Mouse (Mus musculus): ENCODE measurements around the gene Xylb.
"Not testable (repeated sequence)": the region's sequence is repeated elsewhere in the genome, so short reads cannot be mapped to it uniquely, and the experiment has no call there.

Xylb gene

DNA sequence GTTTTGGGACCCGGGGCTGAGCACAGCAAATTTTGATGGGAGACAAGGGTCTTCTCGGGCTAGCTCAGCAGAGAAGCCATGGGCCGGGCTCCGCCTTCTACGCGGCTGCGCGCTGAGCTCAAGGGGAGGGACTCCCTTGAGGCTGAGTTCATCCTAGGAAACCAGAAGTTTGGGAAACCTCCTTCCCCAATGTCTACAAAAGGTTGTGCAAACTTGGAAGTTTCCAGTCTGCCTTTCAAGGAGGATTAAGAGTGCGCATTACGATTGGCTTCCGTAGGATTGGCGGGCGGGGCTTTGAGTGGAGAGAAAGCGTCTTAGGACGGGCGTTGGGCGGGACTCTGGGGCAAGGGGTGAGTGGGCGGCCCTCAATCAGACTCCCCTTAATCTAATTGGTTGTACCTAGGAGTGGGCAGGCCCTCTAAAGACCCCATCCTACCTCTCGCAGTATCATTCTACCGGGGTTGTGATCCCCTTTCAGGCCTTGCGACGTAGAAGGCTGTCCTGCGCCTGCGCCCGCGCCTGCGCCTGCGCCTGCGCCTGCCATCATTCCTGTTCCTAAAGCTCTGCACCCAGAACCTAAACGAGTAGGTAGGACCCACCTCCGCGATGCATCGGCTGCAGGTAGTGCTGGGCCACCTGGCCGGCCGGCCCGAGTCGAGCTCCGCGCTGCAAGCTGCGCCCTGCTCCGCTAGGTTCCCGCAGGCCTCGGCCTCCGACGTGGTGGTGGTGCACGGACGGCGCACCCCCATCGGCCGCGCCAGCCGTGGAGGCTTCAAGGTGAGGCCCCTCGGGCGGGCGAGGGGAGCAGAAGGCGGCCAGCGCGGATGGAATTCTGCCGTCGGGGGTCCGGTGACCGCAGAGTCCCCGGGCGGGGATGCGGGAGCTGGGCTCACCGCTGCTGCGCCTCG lies 16.0 kb upstream of the Xylb start, which contains the start of gene Myd88:
Gene Myd88 (minus strand): TSS at position 503 of the 908 bp plus-strand sequence.
- peak; percentile 94 for DNase-seq

DNA sequence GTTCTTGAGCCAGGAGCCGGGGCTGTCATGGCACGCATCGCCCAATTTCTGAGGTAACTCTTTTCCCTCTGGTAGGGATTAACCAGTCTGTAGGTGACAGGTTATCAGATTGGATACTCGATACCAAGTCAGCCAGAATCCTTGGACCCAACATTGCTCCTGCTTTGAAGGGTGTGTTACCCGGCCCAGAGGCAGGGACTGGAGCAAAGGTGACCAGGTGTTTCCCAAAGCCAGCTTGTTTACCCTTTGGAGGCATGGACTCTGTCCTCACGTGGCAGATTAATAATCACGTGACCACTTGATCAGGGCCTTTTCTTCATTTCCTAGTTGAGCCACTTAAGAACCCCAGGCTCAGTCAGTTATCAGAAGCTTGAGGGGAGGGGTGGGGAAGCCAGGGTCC lies 14.5 kb upstream of the Xylb start:
- peak; percentile 26 for DNase-seq

DNA sequence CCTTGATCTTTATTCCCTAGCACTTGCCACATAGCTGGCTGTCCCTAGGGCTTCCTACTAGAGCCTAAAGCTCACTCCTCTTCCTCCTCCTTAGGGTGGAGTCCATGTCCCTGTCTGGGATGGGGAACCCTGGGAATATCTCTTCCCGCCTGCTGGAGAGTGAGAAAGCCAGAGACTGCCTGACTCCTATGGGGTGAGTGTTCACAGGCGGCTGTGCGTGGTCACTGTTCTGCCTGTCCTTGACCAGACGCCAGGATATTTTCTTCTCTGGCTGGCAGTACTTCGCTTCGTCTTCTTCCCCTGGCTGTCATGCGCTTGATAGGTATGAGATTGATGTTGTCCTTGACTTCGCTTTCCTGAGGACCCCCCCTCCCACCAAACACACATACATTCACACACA lies 10.8 kb upstream of the Xylb start:
- DNase-seq: peak; percentile 6

DNA sequence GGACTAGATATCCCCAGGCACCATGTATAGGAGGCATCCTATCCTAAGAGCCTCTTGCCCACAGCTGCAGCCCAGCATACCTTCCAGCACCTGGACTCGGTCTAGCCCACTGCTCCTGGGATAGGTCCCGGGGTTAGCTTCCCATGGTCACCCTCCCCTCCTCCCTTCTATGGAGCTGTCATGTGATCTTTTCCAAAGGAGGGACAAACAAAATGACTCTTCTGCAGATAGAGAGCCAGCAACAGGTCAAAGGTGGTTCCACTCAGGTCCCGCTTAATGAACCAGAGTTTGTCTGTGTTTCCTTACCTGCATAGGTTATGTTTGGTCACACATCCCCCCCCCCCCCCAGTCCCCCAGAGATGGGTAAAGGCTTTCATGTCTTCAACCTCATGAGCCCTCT lies 6.7 kb upstream of the Xylb start:
- DNase-seq: peak; percentile 5

DNA sequence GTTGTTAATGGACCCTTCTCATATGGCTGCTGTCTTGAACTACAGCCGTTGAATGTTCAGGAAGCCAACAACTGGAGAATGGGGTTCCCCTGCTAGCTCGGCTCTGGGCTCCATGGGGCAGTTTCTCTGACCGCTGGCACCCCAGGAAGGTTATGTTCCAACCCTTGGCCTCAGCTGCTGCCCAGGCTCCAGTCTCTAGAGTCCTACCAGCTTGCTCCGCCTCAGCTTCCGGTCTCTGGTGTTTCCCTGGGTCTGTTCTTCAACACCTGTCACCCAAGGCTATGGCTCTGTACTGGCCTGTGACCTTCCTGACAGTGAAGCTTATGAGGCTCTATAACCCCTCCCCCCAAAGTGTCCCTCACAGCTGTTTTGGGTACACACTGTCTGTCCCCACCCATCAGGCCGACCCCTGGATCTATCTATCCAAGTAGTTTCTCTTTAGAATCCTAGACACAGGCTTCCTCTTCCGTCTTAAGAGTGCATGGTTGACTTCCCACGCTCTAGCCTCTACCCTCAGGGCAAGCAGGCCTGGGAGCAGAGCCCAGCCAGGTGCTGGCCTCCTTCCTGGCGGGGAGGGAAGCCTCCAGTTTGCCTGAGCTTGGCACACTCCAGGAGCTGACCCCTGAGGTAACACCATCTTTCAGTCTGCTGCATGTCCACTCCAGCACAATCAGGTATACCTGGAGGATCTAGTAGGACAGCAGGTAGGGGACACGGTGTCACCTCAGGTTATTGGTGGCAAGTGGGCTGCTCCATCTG lies 6.1 kb upstream of the Xylb start:
- DNase-seq: peak; percentile 19

DNA sequence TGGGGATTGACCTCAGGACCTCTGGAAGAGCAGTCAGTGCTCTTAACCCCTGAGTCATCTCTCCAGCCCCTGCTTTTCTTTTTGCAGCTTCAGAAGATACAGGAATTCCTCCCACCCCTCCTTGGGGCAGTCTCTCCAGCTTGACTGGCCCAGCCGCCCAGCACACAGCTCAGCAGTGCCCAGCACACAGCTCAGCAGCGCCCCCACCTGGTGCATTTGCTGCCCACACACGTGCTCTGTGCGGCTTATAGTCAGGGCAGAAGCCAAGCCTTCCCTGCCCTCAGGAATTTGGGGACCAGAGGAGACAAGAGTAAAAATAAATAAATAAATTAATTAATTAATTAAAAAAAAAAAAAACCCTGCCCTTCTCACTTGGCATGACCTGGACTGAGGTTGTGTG lies 5.1 kb upstream of the Xylb start:
- DNase-seq: peak; percentile 68

DNA sequence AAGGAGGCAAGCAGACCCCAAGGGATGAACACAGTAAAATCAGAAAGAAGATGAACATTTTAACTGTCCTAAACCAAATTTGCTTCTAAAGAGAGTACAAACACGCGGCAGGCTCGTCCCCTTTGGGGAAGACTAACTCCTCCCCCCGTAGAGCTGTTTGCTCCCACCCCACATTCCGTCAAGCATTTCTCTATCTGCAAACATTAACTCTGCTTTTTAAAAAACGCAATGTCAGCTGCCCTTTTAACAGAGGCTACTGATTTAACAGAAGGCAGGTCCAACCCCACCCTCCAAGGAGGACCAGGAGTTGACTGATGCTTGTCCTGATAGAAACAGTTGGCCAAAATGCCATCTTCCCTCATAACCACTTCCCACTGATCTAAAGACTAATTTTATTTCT lies 3.3 kb upstream of the Xylb start:
- no peak for DNase-seq

DNA sequence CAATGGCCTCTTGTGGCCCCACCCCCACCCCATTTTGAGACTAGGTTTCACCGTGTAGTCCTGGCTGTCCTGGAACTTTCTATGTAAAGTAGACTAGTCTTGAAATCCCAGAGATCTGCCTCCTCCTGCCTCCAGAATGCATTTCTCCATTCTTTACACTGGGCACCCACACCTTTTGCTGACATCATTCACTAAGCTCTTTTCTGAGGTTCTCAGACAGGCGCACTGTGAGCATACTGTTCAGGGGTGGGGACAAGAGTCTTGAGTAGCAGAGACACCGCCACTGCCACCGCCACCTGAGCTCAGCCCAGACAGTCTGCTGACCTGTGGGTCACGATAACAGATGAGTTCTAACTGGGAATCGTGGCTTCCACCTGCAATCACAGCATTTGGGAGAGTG lies 1.2 kb upstream of the Xylb start:
- no peak for DNase-seq

DNA sequence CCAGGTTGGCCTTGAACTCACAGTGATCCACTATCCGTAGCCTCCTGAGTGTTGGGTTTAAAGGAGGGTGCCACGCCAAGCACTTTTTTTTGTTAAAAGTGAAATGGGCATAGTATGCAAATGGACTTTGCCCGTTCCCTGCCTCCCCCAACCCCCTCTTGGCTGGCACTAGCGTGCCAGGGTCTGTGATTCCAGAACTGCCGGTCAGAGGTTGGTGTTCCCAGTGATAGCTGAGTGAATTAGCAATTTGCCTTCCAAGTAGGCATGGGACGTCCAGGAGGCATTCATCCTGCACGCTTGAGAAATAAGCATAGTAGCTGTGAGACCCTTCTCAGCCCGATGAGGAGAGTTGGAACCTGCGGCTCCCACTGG lies 863 bp downstream of the Xylb start:
- DNase-seq: no peak

DNA sequence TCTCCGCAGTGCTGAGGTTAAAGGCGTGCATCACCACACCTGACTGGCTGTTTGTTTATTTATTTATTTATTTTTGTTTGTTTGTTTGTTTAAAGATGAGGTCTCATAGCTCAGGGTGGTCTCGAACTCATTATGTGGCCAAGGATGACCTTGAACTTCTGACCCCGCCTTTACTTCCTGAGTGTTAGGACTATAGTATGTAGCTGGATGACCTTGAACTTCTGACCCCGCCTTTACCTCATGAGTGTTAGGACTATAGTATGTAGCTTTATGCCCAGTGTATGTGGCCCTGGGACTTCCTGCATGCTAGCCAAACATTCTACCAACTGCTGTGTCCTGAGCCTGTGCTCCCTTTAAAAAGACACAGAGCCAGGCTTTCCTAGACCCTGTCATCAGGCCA lies 4.2 kb downstream of the Xylb start:
- no peak for DNase-seq

DNA sequence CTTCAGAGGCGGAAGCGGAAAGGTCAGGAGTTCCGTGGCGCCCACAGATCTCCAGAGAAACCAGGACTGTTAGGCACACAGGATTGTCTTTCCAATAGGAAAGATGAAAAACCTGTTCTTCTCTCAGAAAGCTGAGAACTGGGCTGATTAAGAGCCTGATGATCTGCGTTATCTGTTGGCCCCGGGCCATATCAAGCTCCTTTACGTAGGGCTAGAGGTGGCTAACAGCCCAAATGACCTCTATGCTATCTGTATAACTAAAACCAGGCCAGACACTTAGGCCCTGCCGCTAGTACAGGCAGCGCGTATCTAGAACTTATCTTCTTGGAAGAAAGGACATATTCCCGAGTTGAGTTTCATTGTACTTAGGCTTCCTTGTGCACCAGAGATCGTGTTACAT lies 6.0 kb downstream of the Xylb start:
- no peak for DNase-seq

DNA sequence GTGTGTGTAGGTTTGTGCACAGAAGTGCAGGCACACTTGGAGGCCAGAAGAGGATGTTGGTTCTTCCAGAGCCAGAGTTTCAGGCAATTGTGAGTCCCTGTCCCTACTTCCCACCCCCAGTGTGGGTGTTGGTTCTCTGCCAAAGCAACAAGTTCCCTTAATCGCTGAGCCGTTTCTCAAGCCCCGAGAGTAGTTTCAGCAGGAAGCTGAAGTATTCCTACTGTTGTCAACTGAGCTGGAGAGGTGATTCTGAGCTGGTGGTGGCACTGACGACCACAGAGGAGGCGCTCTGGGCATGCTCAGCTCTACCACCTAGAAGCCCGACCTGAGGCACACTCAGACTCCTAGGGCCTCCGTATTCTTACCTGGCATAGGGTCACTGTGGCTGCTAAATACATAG lies 8.1 kb downstream of the Xylb start, which contains the start of gene Slc22a14:
Gene Slc22a14 (minus strand): TSS at position 270 of the 400 bp plus-strand sequence.
- DNase-seq: no peak

DNA sequence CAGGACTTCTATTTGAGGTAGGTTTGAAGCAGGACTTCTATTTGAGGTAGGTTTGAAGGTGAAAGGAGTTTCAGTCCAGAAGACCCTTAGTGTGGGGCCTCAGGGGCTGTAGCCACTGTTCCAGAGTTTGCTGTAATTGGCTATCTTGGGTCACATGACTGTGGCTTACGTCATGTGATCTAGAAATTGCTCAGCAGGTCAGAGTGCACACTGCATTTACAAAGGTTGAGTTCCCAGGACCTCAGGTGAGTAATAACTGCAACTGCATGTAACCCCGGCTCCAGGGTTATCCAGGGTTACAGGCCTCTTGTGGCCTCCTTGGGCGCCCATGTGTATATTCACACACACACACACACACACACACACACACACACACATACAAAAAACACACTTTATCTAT lies 11.2 kb downstream of the Xylb start:
- no peak for DNase-seq

DNA sequence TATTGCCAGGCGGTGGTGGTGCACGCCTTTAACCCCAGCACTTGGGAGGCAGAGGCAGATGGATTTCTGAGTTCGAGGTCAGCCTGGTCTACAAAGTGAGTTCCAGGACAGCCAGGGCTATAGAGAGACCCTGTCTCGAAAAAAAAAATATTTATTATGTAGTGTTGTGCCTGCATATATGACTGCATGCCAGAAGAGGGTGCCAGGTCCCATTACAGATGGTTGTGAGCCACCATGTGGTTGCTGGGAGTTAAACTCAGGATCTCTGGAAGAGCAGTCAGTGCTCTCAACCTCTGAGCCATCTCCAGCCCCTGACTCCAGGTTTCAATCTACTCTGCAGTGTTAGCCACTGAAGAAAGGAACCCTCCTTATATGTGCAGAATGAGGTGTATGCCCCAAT lies 13.6 kb downstream of the Xylb start:
- not testable (repeated sequence) for DNase-seq

DNA sequence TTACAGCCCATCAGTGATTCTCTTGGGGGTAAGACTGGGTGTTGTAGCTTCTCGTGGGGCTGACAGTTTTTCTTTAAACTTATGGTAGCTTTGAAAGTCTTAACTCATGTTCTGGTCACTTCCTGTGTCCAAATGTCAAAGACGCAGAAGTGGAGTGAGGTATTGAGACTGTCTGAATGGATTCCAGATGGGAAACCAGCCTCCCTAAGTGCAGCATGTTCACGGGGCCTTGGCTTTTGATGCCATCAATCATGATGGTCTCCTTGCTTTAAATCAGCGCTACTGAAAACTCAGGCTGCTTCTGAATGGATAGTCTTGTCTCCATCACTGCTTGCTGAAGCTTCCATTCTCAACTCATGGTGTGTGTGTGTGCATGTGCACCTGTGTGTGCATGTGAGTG lies 14.1 kb downstream of the Xylb start:
- no peak for DNase-seq

DNA sequence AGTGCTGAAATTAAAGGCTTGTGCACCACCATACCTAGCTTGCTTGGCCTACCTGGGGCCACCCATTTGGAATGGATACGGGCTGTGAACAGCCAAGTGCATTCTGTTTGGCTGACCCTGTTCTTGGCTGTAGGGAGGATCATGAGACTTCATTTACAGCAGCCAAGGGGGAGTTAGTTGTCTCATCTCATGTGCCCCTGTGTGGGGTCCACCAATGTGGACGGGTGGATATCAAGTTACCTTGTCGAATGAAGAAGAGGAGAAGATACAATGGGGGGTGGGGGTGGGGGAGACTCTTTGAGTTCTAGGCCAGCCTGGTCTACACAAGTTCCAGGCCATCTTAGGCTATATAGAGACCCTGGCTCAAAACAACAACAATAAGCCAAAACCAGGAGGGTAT lies 17.8 kb downstream of the Xylb start:
- DNase-seq: no peak

DNA sequence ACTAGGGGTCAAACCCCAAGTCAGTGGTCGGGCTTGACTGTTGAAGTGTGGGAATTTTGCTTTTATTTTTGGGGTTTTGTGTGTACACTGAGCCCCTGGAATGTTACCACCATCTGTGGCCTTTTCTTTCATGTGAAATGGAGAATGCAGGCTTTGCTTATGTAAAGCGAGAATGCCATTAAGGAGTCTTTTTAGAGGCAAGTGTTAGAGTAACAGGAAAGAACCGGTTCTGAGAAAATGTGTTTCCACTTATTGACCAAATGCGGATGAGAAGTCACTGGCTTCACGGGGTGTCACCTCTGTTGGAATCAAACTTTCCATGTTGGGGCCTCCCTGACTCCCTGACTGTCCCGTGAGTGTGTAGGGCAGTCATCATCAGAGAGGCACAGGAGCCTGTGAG lies 18.4 kb downstream of the Xylb start:
- DNase-seq: no peak

DNA sequence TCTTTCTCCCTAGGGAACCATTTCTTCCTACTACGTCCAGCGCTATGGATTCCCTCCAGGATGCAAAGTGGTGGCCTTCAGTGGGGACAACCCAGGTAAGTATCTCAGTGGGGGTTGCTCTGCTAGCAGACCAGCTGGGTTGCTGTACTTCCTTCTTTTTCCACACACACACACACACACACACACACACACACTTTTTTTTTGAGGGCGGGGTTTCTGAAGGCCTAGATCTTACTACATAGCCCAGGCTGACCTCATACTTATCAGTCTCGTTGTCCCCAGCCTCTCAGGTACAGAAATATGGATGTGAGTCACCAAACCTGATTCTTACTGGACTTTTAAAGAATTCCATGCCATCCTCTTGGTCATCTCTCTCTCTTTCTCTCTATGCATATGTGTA lies 21.1 kb downstream of the Xylb start:
- DNase-seq: no peak

DNA sequence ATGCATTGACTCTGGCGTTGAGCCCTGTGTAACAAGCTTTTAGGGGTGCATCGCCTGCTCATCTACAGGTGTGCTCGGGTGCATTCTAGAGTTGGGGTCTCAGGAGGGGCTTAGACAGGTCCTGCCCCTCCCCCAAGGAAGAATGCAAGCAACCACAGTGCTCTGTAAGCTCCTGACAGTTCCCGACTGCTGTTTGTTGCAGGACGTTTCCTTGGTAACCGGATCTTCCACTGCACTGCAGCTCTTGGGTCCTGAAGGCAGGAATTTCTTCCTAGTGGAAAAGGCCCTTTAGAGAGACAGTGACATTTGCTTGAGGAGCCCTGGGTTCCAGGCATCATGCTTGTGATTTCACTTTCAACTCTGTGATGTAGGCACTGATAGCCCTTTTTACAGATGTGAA lies 25.4 kb downstream of the Xylb start:
- no peak for DNase-seq

DNA sequence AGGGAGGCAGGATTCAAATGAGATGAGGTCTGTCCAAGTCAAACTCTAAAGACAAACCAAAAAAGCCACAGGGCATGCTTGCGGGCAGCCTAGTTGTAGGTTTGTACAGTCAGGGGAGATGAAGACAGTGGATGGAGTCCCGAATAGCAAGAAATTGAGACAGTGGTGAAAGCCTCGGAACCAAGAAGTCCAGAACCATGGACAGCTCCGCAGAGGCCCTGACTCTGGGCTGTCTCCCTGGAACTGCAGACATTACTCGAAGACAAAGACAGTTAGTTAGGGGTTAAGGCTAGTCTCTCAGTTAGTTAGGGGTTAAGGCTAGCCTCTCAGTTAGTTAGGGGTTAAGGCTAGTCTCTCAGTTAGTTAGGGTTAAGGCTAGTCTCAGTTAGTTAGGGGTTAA lies 31.8 kb downstream of the Xylb start:
- DNase-seq: no peak

DNA sequence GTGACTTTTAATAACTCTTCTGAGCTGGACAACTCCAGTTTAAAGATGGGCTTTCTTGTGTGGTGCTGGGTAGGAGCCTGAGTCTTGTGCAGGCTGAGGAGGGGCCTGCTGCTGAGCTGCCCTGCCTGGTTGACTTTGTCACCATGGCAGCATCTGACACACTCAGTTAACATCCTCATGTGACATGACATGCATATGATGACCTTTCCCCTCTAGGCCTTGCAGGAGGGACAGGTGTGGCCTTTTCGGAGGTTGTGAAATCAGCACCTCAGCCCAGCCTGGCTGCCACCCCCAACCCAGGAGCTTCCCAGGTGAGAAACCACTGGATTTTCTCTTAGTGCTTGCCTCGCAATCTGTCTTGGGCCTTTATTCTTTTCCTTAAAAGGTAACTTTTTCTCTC lies 33.0 kb downstream of the Xylb start:
- DNase-seq: no peak

DNA sequence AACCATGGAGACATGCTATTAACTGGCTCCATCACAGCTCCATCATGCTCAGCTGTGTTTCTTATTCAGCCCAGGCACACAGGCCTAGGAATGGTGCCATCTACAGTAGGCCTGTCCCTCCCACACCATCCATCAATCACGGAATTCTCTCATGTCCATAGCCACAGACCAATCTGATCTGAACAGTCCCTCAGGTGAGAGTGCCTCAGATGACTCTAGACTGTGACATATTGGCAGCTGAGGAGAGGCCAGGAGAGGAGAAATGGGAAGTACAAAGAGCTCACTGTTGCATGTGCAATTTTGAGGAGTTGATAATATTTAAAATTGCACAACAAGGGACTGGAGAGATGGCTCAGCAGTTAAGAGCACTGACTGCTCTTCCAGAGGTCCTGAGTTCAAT lies 37.6 kb downstream of the Xylb start:
- DNase-seq: no peak

DNA sequence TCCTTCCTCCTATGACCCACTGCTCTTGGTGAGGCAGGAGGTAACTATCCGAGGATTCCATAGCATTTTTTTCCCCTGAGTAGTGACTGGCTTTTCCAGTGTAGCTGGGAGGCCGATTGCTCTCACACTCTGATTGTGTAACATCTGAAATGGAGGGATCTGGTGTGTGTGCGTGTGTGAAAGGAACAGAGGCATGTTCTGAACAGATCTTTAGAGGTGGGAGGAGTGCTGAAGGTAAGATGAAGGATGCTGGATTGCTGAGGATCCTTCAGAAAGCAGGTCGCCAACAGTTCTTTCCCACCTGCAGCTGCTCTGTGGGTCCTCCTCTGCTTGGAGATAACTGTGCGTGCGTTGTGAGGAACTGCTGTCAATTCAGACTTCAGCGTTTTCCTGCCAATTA lies 44.2 kb downstream of the Xylb start:
- DNase-seq: no peak

DNA sequence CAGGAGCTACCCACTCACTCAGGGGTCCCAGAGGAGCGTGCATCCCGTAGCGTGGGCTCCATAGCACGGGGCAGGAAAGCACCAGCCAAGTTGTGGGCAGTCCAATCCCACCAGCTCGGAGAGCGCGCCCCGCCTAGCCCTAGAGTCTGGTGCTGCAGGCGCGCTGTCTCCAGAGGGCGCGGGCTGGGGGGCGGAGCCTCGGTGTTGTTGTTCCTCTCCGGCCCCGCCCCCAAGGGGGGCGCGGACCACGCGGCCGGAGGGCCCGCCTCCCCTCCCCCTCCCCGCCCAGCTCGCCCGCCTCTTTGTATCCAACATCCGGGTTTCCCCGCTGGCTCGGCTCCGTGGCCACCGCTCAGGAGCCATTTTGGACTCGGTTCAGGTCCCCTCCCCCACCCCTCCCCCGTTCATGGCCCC lies 44.6 kb downstream of the Xylb start, which contains the start of gene Acvr2b:
Gene Acvr2b (plus strand): TSS at position 318 of the 414 bp plus-strand sequence.
- peak; percentile 93 for DNase-seq
